Mouse (Mus musculus) heart, postnatal 0 days (tissue): ENCODE data around the gene Hpcal1. TPM values are rescaled to one million over a fixed set of nuclear protein-coding genes. Genes with fewer than 3 reads are reported as not detected.

Experiments used
- ATAC-seq: fragments of 200-750 bp; cut with Nextera tagmentation; 2 replicates; pipeline ENCODE4 v1.8.0; 2017; ENCODE audit warnings: low read depth, moderate number of reproducible peaks, moderate library complexity; ENCODE audit not compliant: insufficient read depth
- DNase-seq: peaks from one replicate; pipeline ENCODE4 v3.0.0-alpha.2; 2016; ENCODE audit warnings: low spot score
- H3K27ac ChIP-seq: fragments of 300-500 bp; sonication (generic); 2 replicates; pipeline ENCODE4 v1.5.1; 2014; ENCODE audit warnings: low read depth, mild to moderate bottlenecking
- H3K27me3 ChIP-seq: fragments of 300-500 bp; sonication (generic); 2 replicates; pipeline ENCODE4 v1.6.1; 2014; ENCODE audit warnings: low read length, mixed read lengths; ENCODE audit not compliant: control insufficient read depth, insufficient read depth
- H3K36me3 ChIP-seq: fragments of 300-500 bp; sonication (generic); replicated peaks from 2 replicates; pipeline ENCODE4 v1.6.1; 2014; ENCODE audit warnings: low read length, mixed read lengths; ENCODE audit not compliant: control insufficient read depth, insufficient read depth
- H3K4me1 ChIP-seq: fragments of 300-500 bp; sonication (generic); 2 replicates; pipeline ENCODE4 v1.6.1; 2014; ENCODE audit warnings: antibody characterized with exemption; ENCODE audit not compliant: control insufficient read depth, insufficient read depth
- H3K4me2 ChIP-seq: fragments of 300-500 bp; sonication (generic); 2 replicates; pipeline ENCODE4 v1.6.1; 2014; ENCODE audit warnings: low read depth, mild to moderate bottlenecking, low read length, moderate library complexity
- H3K4me3 ChIP-seq: fragments of 300-500 bp; sonication (generic); 2 replicates; pipeline ENCODE4 v1.5.1; 2014; ENCODE audit warnings: low read depth, low read length
- H3K9ac ChIP-seq: fragments of 300-500 bp; sonication (generic); replicated peaks from 2 replicates; pipeline ENCODE4 v1.6.1; 2014; ENCODE audit warnings: low read depth, low read length, mixed read lengths
- H3K9me3 ChIP-seq: fragments of 300-500 bp; sonication (generic); replicated peaks from 2 replicates; pipeline ENCODE4 v1.6.1; 2016; ENCODE audit warnings: low read length; ENCODE audit not compliant: control insufficient read depth
- CTCF ChIP-seq: IDR thresholded peaks from 2 replicates; pipeline ENCODE4 v1.5.1; 2016; ENCODE audit warnings: antibody characterized with exemption, control low read depth, low read depth
- EP300 ChIP-seq: IDR thresholded peaks from 2 replicates; pipeline ENCODE4 v1.6.1; 2016; ENCODE audit warnings: antibody characterized with exemption, low read depth
- WGBS: fragments of 180-500 bp; shearing (Covaris S2); extraction: QIAGEN DNeasy Blood & Tissue Kit; methylation state at CpG from one replicate; pipeline ENCODE4 v1.1.7; 2014; 5-methylcytosine and 5-hydroxymethylcytosine counted together
- polyA plus RNA-seq: library from polyadenylated mRNA; unstranded; fragments of >200 nt; fragmentation: Nextera tagmentation; extraction: Ambion mirVana; gene quantifications from 2 replicates; pipeline ENCODE4 v1.2.1, GENCODE M21; 2015
- total RNA-seq: library from RNA; depleted of rRNA; stranded (reverse); fragments of >200 nt; gene quantifications from 2 replicates; pipeline ENCODE4 v1.2.3, GENCODE M21; 2014; ENCODE audit warnings: low replicate concordance

Gene Hpcal1
- total and polyA plus RNA-seq, 2 experiments from 2014 or later: 14.8 to 22.5 TPM

- H3K9me3 ChIP-seq: no peaks in the 10 kb centered on the region
- H3K36me3 ChIP-seq: no peaks in the 10 kb centered on the region
- DNase-seq (no peak), ATAC-seq (peak; percentile 83)
- peak overlapping the region; percentile 65 for H3K4me3 ChIP-seq
- TF ChIP-seq EP300 (no peak), CTCF (no peak)
- H3K27ac ChIP-seq: 0 out of 2 replicates have a peak overlapping the region, but pooled peaks have one; percentile 16
- no peak overlapping the region for H3K9ac ChIP-seq
- peak overlapping the region; percentile 76 for H3K4me2 ChIP-seq
- 15% methylated on average over 19 of the region's 20 CpGs for whole genome bisulfite sequencing
- H3K4me1 ChIP-seq: peaks cover 17% of the 10 kb centered on the region; the same call in 1 of the 2 replicates
- no peaks in the 10 kb centered on the region for H3K27me3 ChIP-seq
These were observed 609 bp upstream of the Hpcal1 start for GRCm38 (mm10) chr12:17689931-17690563.

DNA sequence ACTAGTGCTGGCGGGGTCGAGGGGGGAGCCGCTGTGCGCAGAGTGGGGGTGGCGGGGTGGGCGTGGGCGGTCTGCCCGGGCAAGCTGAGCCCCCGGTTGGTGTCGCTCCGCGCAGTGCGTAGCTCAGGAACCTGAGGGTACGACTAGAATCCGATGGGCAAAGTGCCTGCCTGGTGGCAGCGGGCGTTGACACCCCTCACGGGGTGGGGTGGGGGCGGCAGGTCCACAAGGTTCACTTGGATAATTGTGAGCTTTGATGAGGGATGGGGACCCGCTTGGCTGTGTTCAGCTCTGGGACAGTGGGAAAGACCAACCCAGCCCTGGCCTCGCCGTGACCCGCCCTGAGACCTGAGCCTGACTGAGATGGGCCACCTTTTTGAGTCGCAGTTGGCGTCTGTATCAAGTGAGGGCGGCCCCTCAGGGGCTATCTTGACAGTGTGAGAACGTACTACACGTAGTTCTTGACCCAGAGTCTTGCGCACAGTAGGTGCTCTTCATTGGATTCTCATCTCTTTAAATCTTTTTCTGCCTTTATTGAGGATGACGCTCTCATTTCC, 742 bp downstream of the Hpcal1 start:
- Histone ChIP-seq H3K36me3 (no peaks in the 10 kb centered on the region), H3K4me3 (peak overlapping the region; percentile 65), H3K4me1 (peaks cover 18% of the 10 kb centered on the region; the same call in 1 of the 2 replicates), H3K9me3 (no peaks in the 10 kb centered on the region), H3K27ac (peak overlapping the region; percentile 21), H3K27me3 (no peaks in the 10 kb centered on the region), H3K4me2 (peak overlapping the region; percentile 76), H3K9ac (peak overlapping the region; percentile 63)
- TF ChIP-seq CTCF (no peak; the same call in 1 of the 2 replicates), EP300 (no peak)
- WGBS: under 1% methylated on average over 30 of the region's 30 CpGs
- ATAC-seq (no peak), DNase-seq (no peak)

- no peak for DNase-seq
- WGBS: 1% methylated on average over 23 of the region's 23 CpGs
- H3K4me3 ChIP-seq: peak overlapping the region; percentile 65
- H3K4me1 ChIP-seq: peaks cover 18% of the 10 kb centered on the region; the same call in 1 of the 2 replicates
- H3K9ac ChIP-seq: peak overlapping the region; percentile 63
- H3K27ac ChIP-seq: peak overlapping the region; percentile 21
- no peaks in the 10 kb centered on the region for H3K27me3 ChIP-seq
- TF ChIP-seq CTCF (no peak), EP300 (no peak)
- no peak for ATAC-seq
- no peaks in the 10 kb centered on the region for H3K9me3 ChIP-seq
- H3K4me2 ChIP-seq: peak overlapping the region; percentile 76
- H3K36me3 ChIP-seq: no peaks in the 10 kb centered on the region
These were observed 1.2 kb downstream of the Hpcal1 start for GRCm38 (mm10) chr12:17691891-17692321.

DNA sequence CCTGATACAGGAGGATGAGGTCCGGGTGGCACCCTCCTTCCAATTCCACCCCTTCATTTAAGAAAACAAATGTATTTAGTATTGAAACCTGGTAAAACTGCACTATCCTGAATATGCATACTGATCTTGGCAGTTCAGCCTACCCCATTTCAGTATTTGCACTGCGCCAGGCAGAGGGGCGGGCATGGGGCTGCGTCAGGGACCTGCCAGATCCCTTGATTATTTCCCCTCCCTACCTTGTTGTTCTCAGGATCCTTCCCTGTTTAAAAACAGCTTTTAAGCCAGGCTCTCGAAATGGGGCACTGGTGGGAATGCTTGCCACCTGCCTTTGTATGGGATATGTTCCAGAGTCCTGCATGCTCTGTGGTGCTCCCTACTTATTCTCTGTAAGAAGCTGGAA, 1.7 kb downstream of the Hpcal1 start:
- Histone ChIP-seq H3K9ac (peak overlapping the region; percentile 63; the same call in 1 of the 2 replicates), H3K9me3 (no peaks in the 10 kb centered on the region), H3K27ac (no peak overlapping the region), H3K36me3 (no peaks in the 10 kb centered on the region), H3K27me3 (no peaks in the 10 kb centered on the region), H3K4me2 (peak overlapping the region; percentile 76), H3K4me3 (peak overlapping the region; percentile 65), H3K4me1 (peaks cover 18% of the 10 kb centered on the region; the same call in 1 of the 2 replicates)
- TF ChIP-seq EP300: no peak
- TF ChIP-seq CTCF: no peak
- ATAC-seq: no peak
- no peak for DNase-seq
- WGBS: 61% methylated on average over 5 of the region's 5 CpGs

GRCm38 (mm10) chr12:17692953-17693352, 2.3 kb downstream of the Hpcal1 start:
- no peaks in the 10 kb centered on the region for H3K27me3 ChIP-seq
- TF ChIP-seq EP300 (no peak), CTCF (no peak)
- no peak overlapping the region for H3K9ac ChIP-seq
- DNase-seq (no peak), ATAC-seq (no peak)
- no peaks in the 10 kb centered on the region for H3K9me3 ChIP-seq
- no peak overlapping the region for H3K27ac ChIP-seq
- no peaks in the 10 kb centered on the region for H3K36me3 ChIP-seq
- H3K4me2 ChIP-seq: no peak overlapping the region; the same call in 1 of the 2 replicates
- WGBS: 75% methylated on average over 4 of the region's 4 CpGs
- H3K4me1 ChIP-seq: peaks cover 18% of the 10 kb centered on the region; the same call in 1 of the 2 replicates
- H3K4me3 ChIP-seq: no peak overlapping the region
